Mouse (Mus musculus) heart, postnatal 36 days (tissue): ENCODE data around the gene Camkmt. TPM values are rescaled to one million over a fixed set of nuclear protein-coding genes. Genes with fewer than 3 reads are reported as not detected.

Experiments
- DNase-seq, 2 experiments: peaks; one replicate each; pipeline ENCODE4 v3.0.0; 2021 to 2022
- intact Hi-C: fragments of 180-260 bp; cut with DNase I; formaldehyde crosslinking; loops from one replicate; pipeline ENCODE4 v1.15.1; 2025
- total RNA-seq, 2 experiments: library from RNA; stranded (reverse); gene quantifications; 2 replicates each; pipeline ENCODE4 v1.2.3; 2021

Gene Camkmt
- total RNA-seq, 2 experiments from 2014 or later = 3.0 to 3.4 TPM

DNA sequence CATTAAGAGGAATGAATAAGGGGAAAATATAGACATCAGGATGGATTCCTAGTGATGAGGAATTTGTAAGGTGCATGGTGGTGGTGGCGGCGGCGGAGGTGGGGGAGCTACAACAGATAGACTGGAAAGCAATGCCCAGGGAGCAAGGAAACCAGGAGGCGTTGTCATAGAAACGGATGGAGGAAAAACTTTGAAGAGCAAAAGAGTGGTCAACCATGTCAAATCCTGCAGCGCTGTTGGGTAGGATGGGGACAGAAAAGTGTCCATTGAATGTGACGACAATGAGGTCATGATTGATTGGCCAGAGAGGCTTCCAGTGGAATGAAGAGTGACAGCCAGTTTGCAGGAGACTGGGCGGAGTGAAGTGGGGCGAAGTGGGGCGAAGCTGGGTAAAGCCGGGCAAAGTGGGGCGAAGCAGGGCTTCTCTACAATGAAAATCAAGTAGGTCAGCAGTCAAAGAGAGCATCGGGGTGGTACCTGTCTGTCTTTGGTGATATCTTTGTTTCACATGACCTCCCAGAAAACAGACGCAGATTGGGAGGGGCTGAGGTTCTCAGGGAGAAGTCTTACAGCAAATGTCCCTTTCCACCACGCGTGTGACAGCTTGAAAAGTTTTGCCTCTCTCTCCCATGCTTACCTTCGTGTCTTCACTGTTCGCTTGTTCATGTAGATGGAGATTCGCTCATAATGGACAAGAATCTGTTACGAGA, 181.3 kb downstream of the Camkmt start:
- DNase-seq = no peak
- intact Hi-C loops = no loop called here

DNA sequence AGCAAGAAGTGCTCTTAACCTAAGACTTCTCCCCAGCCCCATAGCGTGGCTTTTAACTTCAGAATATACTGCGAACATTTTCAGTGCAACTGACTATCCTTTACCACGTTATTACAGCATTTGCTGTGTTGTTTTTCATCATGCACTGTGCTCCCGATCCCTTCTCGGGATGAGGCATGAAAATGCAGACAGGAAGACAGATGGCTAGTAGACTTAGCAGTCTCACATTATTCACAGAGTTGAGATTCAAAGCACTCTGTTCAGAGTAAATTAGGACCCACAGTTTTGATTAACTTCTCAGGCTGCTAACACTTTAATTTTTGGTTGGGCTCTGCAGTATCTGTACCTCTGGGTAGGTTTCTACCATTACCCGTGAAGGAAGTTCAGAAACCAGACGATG, 189.4 kb downstream of the Camkmt start:
- intact Hi-C loops = no loop called here
- no peak for DNase-seq

DNA sequence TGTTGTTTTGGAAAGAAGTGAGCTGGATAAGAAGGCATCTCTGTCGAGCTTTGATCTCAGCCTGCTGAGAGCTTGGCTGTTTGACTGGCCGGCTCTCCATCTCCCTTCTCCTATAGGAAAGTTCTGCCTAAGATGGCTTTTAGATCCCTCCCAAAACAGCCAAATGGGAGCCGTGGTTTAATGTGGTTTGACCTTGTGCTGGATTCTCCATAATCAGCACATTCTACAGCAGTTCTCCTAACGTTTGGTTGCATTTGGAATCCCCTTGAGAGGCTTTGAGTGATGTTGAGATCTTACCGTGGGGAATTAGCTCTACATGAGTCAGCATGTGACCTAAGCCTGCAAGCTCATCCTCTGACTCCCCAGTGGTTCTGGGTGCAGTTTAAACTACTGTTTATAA, 192.1 kb downstream of the Camkmt start:
- intact Hi-C loops = no loop called here

DNA sequence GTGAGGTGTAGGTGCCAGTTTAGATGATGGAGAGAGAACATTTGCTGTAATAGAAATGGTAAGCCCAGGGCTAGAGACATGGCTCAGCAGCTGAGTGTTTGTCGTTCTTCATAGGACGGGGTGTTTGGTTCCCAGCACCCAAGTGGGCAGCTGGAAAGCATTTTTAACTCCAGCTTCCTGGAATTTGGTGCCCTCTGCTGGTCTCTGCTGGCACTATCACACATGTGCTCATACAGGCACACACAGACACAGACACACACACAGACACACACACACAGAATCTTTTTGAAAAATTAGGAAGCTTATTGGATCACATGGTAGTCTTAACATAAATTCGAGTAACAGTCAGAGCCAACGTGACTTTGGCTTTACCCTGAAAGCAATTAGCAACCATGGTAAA, 200.8 kb downstream of the Camkmt start:
- intact Hi-C loops = no loop called here

More for the DNA sequence above, 192.1 kb downstream of the Camkmt start:
- DNase-seq = no peak

DNA sequence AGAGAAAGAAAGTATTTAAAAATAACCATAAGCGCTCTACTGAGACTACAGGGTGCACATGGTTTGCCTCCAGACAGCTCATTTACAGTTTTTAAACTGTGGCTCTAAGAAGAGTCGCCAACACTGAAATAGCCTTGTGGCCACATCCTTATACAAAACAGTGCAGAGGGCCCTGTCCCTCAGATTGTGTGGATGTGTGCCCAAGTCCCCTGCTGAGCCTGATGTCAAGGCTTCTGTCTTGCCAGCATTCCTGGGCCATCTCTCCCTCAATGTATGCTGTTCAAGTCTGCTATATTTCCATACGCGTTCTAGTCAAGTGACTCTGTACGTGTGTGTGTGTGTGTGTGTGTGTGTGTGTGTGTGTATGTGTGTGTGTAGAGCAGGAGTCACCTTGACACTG, 201.2 kb downstream of the Camkmt start:
- intact Hi-C loops = no loop called here
- no peak for DNase-seq

More for the DNA sequence above, 200.8 kb downstream of the Camkmt start:
- DNase-seq = no peak

DNA sequence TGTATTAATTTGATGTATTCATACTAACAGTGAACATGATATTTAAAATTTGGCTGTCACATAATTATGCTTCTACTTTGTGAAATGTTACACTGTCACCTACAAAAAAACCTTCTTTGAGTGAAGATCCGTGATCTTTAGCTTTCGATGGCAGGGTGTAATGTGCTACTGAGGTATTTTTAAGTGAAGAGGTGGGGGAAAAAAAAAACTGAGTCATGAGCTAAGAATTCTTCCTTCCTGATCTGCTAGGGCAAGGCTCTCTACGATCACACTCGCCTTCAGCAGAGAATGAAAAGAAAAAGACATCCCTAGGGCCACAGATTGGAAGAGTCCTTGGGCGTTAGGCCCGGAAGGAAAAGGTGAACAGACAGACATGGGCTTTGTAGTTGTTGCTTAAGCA, 201.9 kb downstream of the Camkmt start:
- no peak for DNase-seq
- intact Hi-C loops = no loop called here

DNA sequence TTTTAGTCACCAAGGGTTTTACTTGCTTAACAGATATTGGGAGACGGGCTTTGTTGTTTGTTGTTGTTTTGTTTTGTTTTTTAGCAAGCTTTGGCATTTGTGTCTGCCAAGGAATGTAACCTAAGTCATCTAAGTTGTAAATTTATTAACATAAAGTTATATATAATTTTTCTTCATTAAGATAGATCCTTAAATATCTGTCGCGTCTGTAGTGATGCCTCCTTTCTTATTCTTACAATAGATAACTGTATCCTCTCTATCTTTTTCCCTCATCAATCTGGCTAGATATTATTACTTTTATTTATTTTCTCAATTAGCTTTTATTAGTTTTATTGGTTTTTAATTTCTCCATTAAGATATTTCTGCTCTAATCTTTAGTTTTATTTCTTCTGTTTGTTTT, 213.3 kb downstream of the Camkmt start:
- intact Hi-C loops = no loop called here
- DNase-seq = no peak

DNA sequence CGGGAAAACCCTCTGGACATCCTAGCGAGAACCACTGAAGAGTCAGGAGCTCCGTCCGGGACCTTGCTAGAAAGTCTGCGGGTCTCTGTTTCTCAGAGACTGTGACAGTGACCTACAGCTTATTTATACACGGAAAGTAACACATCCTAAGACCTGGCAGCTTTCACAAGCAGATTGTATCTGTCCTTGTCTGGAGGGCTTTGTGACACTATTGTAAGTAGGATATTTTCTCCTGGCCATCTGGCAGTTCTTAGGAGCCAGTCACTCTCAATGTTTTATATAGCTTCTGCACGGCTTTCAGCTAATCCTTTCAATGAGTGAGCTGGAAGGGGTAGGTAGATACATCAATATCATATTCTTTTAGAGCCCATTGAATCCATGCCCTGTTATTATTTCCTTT, 218.2 kb downstream of the Camkmt start:
- DNase-seq = no peak
- intact Hi-C loops = no loop called here

DNA sequence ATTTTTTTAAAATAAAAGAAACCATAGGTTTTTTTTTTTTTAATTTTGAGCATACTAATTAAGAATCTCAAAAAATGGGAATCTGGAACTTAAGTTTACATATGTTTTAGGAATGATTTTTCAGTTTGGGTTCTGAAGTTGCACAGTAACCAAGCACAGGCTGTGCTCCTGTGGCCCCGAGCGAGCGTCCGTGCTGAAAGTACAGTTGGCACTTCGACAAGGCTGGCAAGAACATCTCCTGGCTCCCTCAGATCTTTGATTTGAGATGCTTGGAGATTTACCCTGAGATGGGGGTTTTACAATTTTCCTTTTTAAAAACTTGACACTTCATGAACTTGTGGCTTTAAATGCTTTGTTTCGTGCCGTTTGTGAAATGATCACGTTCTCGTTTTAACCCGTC, 218.7 kb downstream of the Camkmt start:
- intact Hi-C loops = no loop called here

DNA sequence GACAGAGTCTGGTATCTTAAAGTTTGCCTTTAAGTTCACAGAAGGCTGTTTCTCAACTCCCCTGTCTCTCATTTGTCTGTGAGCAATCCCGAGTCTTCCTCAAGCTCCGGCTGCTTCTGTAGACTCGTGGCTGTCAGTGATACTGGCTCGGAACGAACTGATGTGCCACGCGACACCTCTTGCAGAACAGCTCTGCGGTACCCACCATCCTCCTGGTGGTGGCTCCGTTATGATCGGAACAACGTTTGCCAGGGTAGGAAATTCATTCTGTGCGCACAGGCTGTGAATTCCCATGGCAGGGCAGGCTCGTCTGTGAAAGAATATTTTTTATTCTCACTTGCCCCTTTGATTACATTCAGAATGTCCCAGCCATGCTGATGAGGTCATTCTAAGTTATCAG, 221.0 kb downstream of the Camkmt start:
- intact Hi-C loops = no loop called here
- DNase-seq = no peak

More for the DNA sequence above, 218.7 kb downstream of the Camkmt start:
- no peak for DNase-seq

DNA sequence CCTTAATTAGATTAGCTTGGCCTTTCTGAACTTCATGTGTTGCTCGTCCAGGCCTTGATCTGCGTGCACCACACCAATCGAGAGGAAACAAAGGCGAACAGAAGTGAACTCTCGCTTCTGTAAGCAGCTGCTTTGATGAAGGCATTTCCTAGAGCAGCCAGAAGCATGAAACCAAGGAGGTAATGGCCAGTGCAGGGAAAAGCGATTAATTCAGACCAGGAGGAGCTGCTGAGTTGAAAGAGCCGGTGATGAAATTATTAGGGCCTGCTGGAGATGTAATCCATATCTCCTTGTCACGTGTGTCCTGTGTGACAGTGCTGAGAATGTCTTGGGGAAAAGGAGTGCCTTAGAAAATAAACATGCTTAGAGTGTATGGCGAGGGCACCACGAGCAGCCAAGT, 228.0 kb downstream of the Camkmt start:
- intact Hi-C loops = no loop called here
- no peak for DNase-seq

DNA sequence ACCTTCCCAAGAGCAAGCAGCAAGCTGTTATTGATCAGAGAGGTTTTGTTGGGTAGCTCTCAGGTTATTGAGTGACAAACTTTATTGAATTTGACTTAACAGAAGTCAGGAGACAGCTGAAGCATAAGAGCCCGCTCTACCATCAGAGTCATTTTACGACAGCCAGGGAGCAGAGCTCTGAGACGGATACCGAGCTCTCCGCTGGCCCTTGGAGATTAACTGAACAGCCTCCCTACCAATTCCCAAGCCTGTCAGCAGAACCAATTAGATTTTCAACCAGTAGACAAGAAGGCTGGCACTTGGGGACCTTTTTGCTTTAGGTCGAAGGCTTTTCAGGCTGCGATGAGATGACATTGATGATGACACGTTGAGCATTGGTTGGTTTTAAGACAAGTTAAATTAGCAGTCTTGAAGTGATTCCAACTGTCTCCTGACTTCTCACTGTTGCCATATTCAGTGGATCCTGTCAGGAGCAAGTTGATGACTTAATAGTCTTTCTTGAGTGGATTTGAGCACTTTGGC, 229.5 kb downstream of the Camkmt start:
- DNase-seq = no peak
- intact Hi-C loops = no loop called here

DNA sequence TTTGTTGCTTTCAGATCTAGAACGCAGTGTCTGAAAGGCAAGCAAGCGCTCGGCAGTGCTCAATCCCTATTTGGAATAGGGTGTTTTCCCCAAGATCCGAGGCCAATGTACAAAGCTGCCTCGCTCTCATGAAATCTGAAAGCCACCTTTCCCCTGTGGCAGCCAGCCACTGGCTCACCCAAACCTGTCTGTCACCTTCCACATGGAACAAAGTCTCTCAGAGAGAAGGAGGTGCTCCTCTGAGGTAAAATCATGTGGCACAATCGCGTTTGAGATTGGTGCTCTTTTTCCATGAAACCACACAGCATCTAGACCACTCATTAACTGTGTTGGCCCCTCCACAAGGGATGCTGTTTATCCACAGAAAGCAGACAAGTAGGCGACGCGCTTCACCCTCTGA, 238.5 kb downstream of the Camkmt start:
- intact Hi-C loops = no loop called here
- no peak for DNase-seq

DNA sequence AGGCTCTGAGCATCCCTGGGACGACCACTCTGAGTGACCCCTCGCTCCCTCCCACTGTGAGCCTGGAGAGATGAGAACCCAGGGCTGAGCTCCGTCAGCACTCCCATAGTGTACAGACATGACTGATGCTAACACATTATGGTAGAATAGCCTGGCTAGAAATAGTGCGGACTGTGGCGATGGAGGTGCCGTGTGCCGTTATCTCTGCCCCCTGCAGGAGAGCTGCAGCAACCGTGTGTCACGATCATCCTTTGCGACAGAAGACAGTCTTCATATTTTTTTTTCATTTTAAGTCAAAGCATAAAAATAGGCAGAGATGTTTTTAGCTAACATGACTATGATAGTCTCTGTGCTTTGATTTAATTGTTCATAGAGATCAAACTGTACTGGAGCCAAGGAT, 245.1 kb downstream of the Camkmt start:
- no peak for DNase-seq
- intact Hi-C loops = no loop called here

DNA sequence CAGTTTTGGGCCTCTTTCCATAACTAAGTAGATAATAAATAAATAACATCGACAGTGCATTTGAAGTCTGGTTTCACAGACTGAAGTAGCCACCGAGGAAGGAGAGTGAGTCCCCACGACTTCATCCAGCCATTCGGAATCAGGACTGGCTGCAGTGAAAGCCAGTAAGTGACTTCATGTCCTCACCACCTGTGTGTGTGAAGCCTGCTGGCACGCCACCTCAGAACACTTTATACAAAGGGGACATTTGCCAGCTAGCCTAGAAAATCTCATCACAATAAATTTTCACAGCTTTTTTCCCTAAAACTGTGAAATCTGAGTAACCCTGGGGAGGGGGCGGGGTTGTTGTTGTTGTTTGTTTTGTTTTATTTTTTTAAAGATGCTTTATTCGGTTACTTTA, 247.3 kb downstream of the Camkmt start:
- intact Hi-C loops = no loop called here
- no peak for DNase-seq

DNA sequence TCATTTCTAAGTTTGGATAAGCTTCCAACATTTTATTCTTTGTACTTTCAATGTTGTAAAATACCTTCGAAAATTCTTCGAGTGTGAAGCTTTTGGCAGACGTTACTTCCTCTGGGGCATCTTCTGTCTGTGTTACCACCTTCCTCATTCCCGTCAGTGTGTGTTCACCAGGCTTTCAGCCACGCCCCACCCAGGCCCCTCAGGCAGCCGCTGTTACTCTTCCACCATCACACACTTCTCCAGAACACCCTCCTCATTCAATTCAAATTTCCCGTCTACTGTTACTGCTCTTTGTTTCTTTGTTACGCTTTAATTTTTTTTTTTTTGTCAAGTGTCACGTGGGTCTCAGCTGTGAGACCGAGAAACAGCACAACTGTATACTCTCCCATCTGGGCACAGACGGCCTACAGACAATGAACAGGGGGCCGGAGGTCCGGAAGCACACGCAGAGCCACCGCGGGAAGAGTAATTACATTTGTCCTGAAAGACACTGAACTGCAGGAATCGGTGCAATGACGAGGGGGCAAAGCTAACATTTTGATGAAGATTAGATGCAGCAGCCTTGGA, 250.9 kb downstream of the Camkmt start:
- no peak for DNase-seq
- intact Hi-C loops = no loop called here

DNA sequence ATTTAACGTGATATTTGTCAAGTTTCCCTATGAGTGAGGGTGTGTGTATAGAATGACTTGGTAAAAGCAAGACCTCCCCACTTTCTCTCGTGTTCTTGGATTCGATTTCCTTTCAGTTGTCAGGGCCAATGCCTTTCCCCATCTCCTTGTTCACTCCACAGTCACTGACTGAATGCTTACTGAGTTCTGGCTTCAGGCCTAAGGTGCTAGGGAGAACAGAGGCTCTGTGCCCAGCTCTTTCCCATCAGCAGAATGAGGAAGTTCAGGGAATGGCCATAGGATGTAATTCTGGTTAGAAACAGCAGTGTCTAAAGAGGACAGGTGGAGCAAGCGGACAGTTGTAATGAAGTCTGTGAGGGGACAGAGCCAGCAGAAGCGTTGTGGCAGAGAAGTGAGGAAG, 252.1 kb downstream of the Camkmt start:
- DNase-seq = no peak
- intact Hi-C loops = no loop called here

DNA sequence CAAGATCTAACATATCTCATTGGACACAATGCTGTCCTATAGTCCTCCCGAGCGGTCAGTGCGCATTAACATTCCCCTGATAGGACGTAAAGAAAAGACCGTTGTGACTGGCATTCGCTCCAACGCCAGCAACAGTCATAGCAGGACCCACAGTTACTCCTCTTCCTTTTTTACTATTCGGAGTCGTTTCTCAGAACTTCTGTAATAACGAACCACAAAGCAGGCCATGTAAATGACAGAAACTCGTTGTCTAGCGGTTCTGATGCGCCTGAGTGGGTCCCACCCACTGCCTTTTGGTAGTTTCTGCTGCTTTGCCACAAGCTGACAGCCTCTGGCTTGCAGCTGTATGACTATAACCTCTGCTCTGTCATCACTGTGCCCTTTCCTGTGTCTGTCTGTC, 253.1 kb downstream of the Camkmt start:
- DNase-seq = no peak
- intact Hi-C loops = no loop called here

DNA sequence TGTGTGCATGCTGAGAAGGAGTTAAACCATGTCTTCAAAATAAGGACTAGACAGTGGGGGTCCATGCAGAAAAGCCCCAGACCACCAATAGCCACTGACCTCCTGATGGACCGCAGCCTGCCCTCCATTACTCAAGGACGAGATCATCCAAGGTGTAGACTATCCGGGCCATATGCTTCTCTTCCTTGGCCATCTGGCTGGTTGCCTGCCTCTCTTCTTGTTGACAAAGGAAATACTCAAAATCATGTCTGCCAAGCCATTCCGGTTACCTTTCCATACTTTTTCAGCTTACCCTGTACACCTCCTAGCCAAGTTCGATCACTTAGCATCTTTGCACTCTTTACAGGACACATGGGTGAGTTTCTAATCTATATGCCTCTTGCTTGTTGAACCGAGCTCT, 256.3 kb downstream of the Camkmt start:
- DNase-seq = no peak
- intact Hi-C loops = no loop called here

DNA sequence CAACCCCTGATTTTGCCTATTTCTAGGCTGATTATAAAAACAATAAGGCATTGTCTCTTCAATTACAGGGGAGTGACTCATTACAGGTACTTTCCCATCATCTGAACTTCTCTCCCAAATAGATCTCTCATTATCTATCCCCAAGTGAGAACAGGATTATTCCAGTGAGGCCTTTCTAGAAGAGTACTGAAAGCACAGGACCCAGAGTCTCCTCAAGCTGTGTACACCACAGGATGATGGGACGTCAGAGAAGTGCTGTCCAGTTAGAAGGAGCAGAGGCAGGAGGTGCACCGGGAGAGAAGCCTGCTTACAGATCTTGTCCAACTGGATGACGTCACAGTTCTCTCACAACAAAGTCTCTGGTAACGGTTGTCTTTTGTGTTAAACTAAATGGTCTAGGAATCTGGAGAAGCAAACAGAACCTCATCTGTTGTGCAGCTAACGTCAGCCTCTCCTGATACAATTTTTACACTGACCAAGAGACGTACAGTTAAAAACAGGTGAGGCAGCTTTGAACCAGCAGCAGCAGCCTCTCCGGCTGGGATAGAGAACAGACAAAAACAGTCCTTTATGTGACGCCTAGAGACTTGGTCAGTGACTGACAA, 259.1 kb downstream of the Camkmt start:
- intact Hi-C loops = no loop called here
- DNase-seq = no peak

DNA sequence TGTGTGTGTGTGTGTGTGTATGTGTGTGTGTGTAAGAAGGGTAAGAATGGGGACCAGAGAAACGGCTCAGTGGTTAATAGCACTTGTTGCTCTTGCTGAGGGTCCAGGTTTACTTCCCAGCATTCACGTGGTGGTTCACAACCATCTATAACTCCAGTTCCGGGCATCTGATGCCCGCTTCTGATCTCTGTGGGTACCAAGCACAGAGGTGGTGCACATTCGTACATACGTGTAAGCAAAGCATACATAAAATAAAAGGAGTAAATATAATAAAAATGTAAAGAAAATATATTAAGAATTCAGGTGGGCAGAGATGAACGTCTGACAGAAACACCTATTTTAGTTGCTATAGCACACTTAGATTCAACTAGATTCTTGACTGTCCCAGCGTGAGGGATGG, 260.9 kb downstream of the Camkmt start:
- intact Hi-C loops = no loop called here
- DNase-seq = no peak

DNA sequence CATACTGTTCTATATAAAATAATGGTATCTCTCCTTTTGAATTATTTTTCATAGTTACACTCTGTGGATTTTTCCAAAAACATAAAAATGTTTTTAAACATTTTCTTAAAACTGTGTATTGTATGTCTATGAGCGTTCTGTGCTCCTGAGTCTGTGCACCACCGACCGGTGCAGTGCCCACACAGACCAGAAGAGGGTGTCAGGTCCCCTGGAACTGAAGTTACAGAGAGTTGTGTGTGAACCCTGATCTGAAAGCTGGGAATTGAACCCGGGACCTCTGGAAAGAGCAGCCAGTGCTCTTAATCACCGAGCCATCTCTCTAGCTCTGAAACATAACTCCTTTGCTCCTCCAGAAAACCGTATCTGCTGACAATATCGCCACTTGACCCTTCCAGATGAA, 262.4 kb downstream of the Camkmt start:
- DNase-seq = no peak
- intact Hi-C loops = no loop called here
